Mouse (Mus musculus): ENCODE measurements around the gene Rpl32. TPM values are rescaled to one million over a fixed set of nuclear protein-coding genes. Genes with fewer than 3 reads are reported as not detected.
"Not testable (repeated sequence)": the region's sequence is repeated elsewhere in the genome, so short reads cannot be mapped to it uniquely, and the experiment has no call there.

Rpl32 gene
- polyA plus RNA-seq, 1 experiment from 2014 or later: 1,978 TPM

DNA sequence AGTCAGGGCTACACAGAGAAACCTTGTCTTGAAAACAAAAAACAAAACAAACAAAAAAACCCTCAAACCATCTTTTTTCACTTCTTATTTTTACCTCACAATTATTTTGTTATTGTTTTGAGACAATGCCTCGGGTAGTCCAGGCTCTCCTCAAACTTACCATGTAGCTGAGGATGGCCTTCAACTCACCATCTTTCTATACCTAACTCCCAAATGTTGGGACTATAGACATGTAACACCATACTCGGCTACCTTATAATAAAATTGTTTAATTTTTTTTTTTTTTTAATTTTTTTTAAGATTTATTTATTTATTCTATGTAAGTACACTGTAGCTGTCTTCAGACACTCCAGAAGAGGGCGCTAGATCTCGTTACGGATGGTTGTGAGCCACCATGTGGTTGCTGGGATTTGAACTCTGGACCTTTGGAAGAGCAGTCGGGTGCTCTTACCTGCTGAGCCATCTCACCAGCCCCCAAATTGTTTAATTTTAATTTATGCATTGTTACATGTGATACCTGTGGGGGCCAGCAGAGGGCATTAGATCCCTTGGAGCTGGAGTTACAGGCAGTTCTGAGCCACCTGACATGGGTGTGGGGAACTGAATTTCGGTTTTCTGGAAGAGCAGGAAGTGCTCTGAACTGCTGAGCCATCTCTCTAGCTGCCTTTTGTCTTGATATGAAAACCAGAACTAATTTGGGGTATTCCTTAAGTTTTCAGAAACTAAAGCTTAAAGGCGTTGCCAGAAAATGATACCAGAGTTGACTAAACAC, 38.3 kb upstream of the Rpl32 start:
- ATAC-seq: peak; percentile 44; the same call in 1 of the 2 replicates
- Histone ChIP-seq H3K36me3 (ENCODE audit: control insufficient read depth, insufficient read depth, low read length) (peaks cover 17% of the 10 kb centered on the region; the same call in 1 of the 2 replicates), H3K9me3 (ENCODE audit: control insufficient read depth, low read length) (no peaks in the 10 kb centered on the region), H3K4me3 (ENCODE audit: low read length) (no peak overlapping the region), H3K4me1 (ENCODE audit: control insufficient read depth, insufficient read depth, low read length) (no peaks in the 10 kb centered on the region), H3K27ac (ENCODE audit: low read length) (no peak overlapping the region), H3K27me3 (replicated peaks; ENCODE audit: control insufficient read depth, insufficient read depth, low read length) (no peaks in the 10 kb centered on the region), H3K4me2 (ENCODE audit: low read depth, low read length) (no peak overlapping the region), H3K9ac (ENCODE audit: low read depth, low read length) (no peak overlapping the region)
- 45% methylated on average over 8 of the region's 8 CpGs for WGBS

DNA sequence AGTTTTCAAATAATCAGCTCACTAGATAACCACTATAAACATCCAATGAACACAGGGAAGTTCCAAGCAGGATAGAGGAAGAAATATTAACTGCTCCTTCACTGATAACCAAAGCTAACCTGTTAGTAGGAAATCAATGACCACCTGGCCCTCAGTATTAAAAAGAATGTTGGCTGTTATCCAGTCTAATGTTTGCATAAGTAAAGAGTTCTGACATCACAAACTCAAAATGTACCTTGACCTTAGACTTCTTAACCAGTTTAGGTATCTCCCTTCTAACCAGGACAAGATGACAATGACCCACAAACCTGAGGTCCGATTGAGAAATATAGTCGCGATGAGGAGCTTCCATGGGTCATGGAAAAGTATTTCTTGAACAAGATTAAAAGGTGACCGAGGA, 36.5 kb upstream of the Rpl32 start:
- no peak overlapping the region for H3K9ac ChIP-seq (ENCODE audit: low read depth, low read length)
- no peak overlapping the region for H3K27ac ChIP-seq (ENCODE audit: low read length)
- H3K9me3 ChIP-seq (ENCODE audit: control insufficient read depth, low read length): no peaks in the 10 kb centered on the region
- no peaks in the 10 kb centered on the region for H3K27me3 ChIP-seq (replicated peaks; ENCODE audit: control insufficient read depth, insufficient read depth, low read length)
- ATAC-seq: no peak
- H3K4me3 ChIP-seq (ENCODE audit: low read length): no peak overlapping the region
- 95% methylated on average over 4 of the region's 4 CpGs for WGBS
- no peak overlapping the region for H3K4me2 ChIP-seq (ENCODE audit: low read depth, low read length)
- no peaks in the 10 kb centered on the region for H3K4me1 ChIP-seq (ENCODE audit: control insufficient read depth, insufficient read depth, low read length)
- peaks cover 16% of the 10 kb centered on the region; the same call in 1 of the 2 replicates for H3K36me3 ChIP-seq (ENCODE audit: control insufficient read depth, insufficient read depth, low read length)

GRCm38 (mm10) chr6:115838745-115839144, 30.2 kb upstream of the Rpl32 start:
- 0 out of 2 replicates have a peak, but pooled peaks cover 4% of the 10 kb centered on the region for H3K36me3 ChIP-seq (ENCODE audit: control insufficient read depth, insufficient read depth, low read length)
- 63% methylated on average over 5 of the region's 5 CpGs for WGBS
- ATAC-seq: peak; percentile 30; the same call in 1 of the 2 replicates
- H3K4me3 ChIP-seq (ENCODE audit: low read length): peak overlapping the region; percentile 43
- no peaks in the 10 kb centered on the region for H3K27me3 ChIP-seq (replicated peaks; ENCODE audit: control insufficient read depth, insufficient read depth, low read length)
- H3K9ac ChIP-seq (ENCODE audit: low read depth, low read length): no peak overlapping the region
- H3K9me3 ChIP-seq (ENCODE audit: control insufficient read depth, low read length): no peaks in the 10 kb centered on the region
- peaks cover 7% of the 10 kb centered on the region; the same call in 1 of the 2 replicates for H3K4me1 ChIP-seq (ENCODE audit: control insufficient read depth, insufficient read depth, low read length)
- no peak overlapping the region for H3K27ac ChIP-seq (ENCODE audit: low read length)
- H3K4me2 ChIP-seq (ENCODE audit: low read depth, low read length): peak overlapping the region; percentile 80

DNA sequence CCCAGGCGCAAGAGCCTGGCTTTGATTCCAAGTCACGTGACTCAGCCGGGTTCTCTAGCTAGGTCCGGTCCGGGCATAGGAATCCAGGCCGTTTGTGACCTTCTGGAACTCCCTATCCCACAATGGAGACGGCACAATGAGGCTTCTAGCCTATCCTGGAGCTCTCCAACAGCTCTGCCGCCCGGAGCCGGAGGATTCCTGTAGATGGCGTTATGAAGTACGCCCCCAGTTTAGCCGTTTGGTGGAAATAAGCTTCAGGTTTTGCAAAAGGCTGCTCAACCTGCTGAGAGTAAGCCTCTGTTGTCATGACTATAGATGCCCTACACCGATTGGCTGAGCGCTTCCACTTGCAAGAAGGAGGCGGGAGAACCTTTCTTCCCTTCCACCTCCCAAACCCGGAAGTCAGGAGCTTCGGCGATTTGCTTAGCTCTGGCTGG, 29.6 kb upstream of the Rpl32 start, which contains the start of gene Efcab12:
Gene Efcab12, minus strand, starts transcription at position 252 of the 437 bp plus-strand sequence.
- Histone ChIP-seq H3K4me2 (ENCODE audit: low read depth, low read length) (peak within 1 kb of the TSS; percentile 80), H3K9ac (ENCODE audit: low read depth, low read length) (peak within 1 kb of the TSS; percentile 59), H3K9me3 (ENCODE audit: control insufficient read depth, low read length) (no peaks in the 10 kb centered on the region), H3K27ac (ENCODE audit: low read length) (0 out of 2 replicates have a peak within 1 kb of the TSS, but pooled peaks have one; percentile 1), H3K27me3 (replicated peaks; ENCODE audit: control insufficient read depth, insufficient read depth, low read length) (no peaks in the 10 kb centered on the region), H3K4me3 (ENCODE audit: low read length) (peak within 1 kb of the TSS; percentile 43), H3K4me1 (ENCODE audit: control insufficient read depth, insufficient read depth, low read length) (peaks cover 7% of the 10 kb centered on the region; the same call in 1 of the 2 replicates), H3K36me3 (ENCODE audit: control insufficient read depth, insufficient read depth, low read length) (no peaks in the 10 kb centered on the region)
- peak; percentile 95 for ATAC-seq
- 3% methylated on average over 19 of the region's 19 CpGs for WGBS

- Histone ChIP-seq H3K36me3 (ENCODE audit: control insufficient read depth, insufficient read depth, low read length) (no peaks in the 10 kb centered on the region), H3K4me1 (ENCODE audit: control insufficient read depth, insufficient read depth, low read length) (peaks cover 7% of the 10 kb centered on the region; the same call in 1 of the 2 replicates), H3K27me3 (replicated peaks; ENCODE audit: control insufficient read depth, insufficient read depth, low read length) (no peaks in the 10 kb centered on the region), H3K27ac (ENCODE audit: low read length) (no peak overlapping the region), H3K9ac (ENCODE audit: low read depth, low read length) (no peak overlapping the region), H3K4me2 (ENCODE audit: low read depth, low read length) (no peak overlapping the region), H3K4me3 (ENCODE audit: low read length) (no peak overlapping the region), H3K9me3 (ENCODE audit: control insufficient read depth, low read length) (no peaks in the 10 kb centered on the region)
- ATAC-seq: no peak
Measured at GRCm38 (mm10) chr6:115833861-115834260, 25.3 kb upstream of the Rpl32 start.

DNA sequence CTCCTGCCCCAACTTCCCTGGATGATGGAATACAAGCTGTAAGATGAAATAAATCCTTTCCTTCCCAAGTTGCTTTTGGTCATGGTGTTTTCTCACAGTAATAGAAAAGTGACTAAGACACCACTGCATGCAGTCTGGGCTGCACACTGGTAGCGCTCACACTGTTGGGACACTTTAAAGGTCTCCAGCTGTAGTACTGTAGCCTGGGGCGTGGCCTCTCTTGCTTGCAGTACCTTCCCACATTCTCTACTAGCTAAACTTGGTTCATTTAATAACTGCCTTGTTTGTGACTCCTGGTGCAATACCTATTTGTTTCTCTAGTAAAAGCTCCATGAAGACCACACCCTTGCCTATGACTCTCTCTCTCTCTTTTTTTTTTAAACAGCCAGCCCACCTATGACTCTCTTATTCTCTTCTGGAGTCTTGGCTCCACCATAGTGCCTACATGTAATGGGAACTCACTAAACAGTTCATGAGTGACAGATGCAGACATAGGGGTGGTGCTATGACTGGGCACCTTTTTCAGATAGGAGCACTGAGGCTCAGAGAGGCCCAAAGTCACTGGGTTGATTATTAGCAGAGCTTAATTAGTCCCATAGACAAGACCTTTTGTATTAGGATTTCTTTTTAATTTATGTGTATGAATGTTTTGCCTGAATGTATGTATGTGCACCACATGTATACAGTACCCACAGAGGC, 23.8 kb upstream of the Rpl32 start:
- H3K4me2 ChIP-seq (ENCODE audit: low read depth, low read length): no peak overlapping the region
- no peak overlapping the region for H3K27ac ChIP-seq (ENCODE audit: low read length)
- ATAC-seq: no peak
- no peak overlapping the region for H3K4me3 ChIP-seq (ENCODE audit: low read length)
- H3K36me3 ChIP-seq (ENCODE audit: control insufficient read depth, insufficient read depth, low read length): no peaks in the 10 kb centered on the region
- WGBS: 88% methylated on average over 2 of the region's 2 CpGs
- H3K27me3 ChIP-seq (replicated peaks; ENCODE audit: control insufficient read depth, insufficient read depth, low read length): no peaks in the 10 kb centered on the region
- no peaks in the 10 kb centered on the region for H3K9me3 ChIP-seq (ENCODE audit: control insufficient read depth, low read length)
- no peaks in the 10 kb centered on the region for H3K4me1 ChIP-seq (ENCODE audit: control insufficient read depth, insufficient read depth, low read length)
- no peak overlapping the region for H3K9ac ChIP-seq (ENCODE audit: low read depth, low read length)

DNA sequence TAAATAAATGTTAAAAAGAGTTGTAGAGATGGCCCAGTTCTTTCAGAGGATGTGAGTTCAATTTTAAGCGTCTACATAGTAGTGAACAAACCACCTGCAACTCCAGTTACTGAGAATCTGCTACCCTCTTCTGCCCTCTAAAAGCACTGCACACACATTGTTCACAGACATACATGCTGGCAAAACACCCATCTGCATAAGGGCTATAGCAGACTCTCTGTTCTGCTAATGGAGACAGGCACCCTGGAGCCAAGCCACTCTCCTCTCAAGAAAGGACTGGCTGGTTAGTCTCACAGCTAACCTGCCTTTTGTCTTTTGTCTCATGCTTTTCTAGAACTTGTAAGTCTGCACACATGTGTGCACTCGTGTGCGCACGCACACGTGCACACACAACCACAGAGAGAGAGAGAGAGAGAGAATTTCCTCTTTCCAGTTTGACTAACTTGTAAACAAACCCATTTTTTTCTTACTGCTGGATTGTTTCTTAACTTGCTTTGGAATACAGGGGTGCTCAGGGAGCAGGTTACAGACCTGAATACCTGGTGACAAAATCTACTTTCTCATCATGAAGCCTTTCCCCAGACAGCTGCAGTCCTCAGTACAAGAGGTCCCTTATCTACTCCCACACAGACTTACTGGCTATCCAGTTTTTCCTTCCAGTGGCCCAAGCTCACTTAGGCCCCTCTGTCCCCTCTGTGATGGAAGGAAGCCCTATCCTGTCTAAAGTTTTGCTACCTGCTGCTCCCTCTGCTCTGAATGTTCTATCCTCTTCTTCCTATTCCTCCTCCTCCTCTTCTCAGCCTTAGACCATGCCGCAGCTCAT, 22.4 kb upstream of the Rpl32 start:
- no peak for ATAC-seq
- Histone ChIP-seq H3K4me3 (ENCODE audit: low read length) (no peak overlapping the region), H3K9ac (ENCODE audit: low read depth, low read length) (no peak overlapping the region), H3K36me3 (ENCODE audit: control insufficient read depth, insufficient read depth, low read length) (no peaks in the 10 kb centered on the region), H3K4me1 (ENCODE audit: control insufficient read depth, insufficient read depth, low read length) (no peaks in the 10 kb centered on the region), H3K27me3 (replicated peaks; ENCODE audit: control insufficient read depth, insufficient read depth, low read length) (no peaks in the 10 kb centered on the region), H3K27ac (ENCODE audit: low read length) (no peak overlapping the region), H3K9me3 (ENCODE audit: control insufficient read depth, low read length) (no peaks in the 10 kb centered on the region), H3K4me2 (ENCODE audit: low read depth, low read length) (no peak overlapping the region)
- WGBS: 88% methylated on average over 6 of the region's 6 CpGs

DNA sequence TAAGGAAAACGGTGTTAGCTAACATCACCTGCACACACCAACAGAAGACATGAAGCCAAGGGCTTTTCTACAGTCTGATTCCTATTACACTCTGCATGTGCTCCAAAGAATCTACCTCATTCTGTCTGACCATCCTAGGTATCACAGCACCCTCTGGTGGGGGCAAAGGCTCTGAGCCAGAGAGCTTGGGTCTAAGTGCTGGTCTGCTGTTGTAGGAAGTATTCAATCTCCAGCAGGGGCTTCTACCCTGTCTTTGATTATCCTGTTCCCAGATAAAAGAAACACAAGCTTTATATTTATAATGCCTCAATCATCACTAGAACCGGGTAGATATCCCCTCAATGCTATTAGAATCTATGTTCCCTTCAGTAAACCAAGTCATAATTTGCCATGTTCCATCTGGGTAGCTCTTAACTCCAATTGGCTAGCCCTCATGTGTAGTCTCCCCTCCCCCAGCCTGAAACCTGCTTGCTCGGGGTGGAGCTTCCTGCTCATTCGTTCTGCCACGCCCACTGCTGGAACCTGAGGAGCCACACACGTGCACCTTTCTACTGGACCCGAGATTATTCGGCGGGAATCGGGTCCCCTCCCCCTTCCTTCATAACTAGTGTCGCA, 15.4 kb upstream of the Rpl32 start:
- H3K4me1 ChIP-seq (ENCODE audit: control insufficient read depth, insufficient read depth, low read length); H3K9ac ChIP-seq (ENCODE audit: low read depth, low read length); H3K4me3 ChIP-seq (ENCODE audit: low read length); H3K4me2 ChIP-seq (ENCODE audit: low read depth, low read length); H3K36me3 ChIP-seq (ENCODE audit: control insufficient read depth, insufficient read depth, low read length); H3K27me3 ChIP-seq (replicated peaks; ENCODE audit: control insufficient read depth, insufficient read depth, low read length); H3K9me3 ChIP-seq (ENCODE audit: control insufficient read depth, low read length); H3K27ac ChIP-seq (ENCODE audit: low read length): not testable (repeated sequence)
- ATAC-seq: peak; percentile 99
- WGBS: 3% methylated on average over 5 of the region's 11 CpGs
